8 mouse cellular contexts compared by ENCODE assay signal in genomic region chr11:83556085-83556781, GRCm38 (mm10). TPM values are rescaled to one million over a fixed set of nuclear protein-coding genes. Genes with fewer than 3 reads are reported as not detected.
DNase-seq lines count a peak whose midpoint lies in the region; ATAC-seq and TF ChIP-seq lines count a peak whose summit lies in the region.

No protein-coding gene starts in this region.

- TF ChIP-seq EP300 in stomach, postnatal 0 days (optimal IDR thresholded peaks at IDR 0.05): no peak

- H3K4me1 ChIP-seq in cerebellum, adult 2 months (ENCODE audit: control insufficient read depth, insufficient read depth, low read length): no peaks in the 10 kb centered on the region; the same call in 1 of the 2 replicates
- H3K4me1 ChIP-seq in heart, embryonic 16.5 days (ENCODE audit: control insufficient read depth, insufficient read depth, low read length): no peaks in the 10 kb centered on the region
- 0 out of 2 replicates have a peak, but pooled peaks cover 5% of the 10 kb centered on the region for H3K4me1 ChIP-seq in midbrain, embryonic 13.5 days (replicated peaks)
- H3K4me1 ChIP-seq in stomach, postnatal 0 days (replicated peaks; ENCODE audit: control insufficient read depth, insufficient read depth): no peaks in the 10 kb centered on the region

- H3K4me3 ChIP-seq in cerebellum, adult 2 months (replicated peaks; ENCODE audit: insufficient read depth, low read depth, low read length): no peak overlapping the region
- H3K4me3 ChIP-seq in heart, embryonic 16.5 days (ENCODE audit: low read length): no peak overlapping the region
- no peak overlapping the region for H3K4me3 ChIP-seq in midbrain, embryonic 13.5 days (replicated peaks)
- no peak overlapping the region for H3K4me3 ChIP-seq in stomach, postnatal 0 days (ENCODE audit: low read depth, low read length)

- WGBS in cerebellum, adult 2 months: 24% methylated on average over 8 of the region's 8 CpGs
- WGBS in heart, embryonic 16.5 days: 27% methylated on average over 8 of the region's 8 CpGs
- WGBS in large intestine, adult 2 months: 23% methylated on average over 8 of the region's 8 CpGs
- 32% methylated on average over 8 of the region's 8 CpGs for WGBS in midbrain, embryonic 13.5 days
- WGBS in stomach, postnatal 0 days: 25% methylated on average over 8 of the region's 8 CpGs

- peak; percentile 60; the same call in 1 of the 2 replicates for ATAC-seq in heart, embryonic 16.5 days (replicated peaks; ENCODE audit: extremely low read depth, insufficient read depth, low FRiP score)
- ATAC-seq in midbrain, embryonic 13.5 days: peak; percentile 34; the same call in 1 of the 2 replicates
- ATAC-seq in stomach, postnatal 0 days (ENCODE audit: low FRiP score, low TSS enrichment): peak; percentile 32; the same call in 1 of the 2 replicates

- no peak overlapping the region for H3K27ac ChIP-seq in cerebellum, adult 2 months (ENCODE audit: insufficient read depth, low read length)
- no peak overlapping the region for H3K27ac ChIP-seq in heart, embryonic 16.5 days (ENCODE audit: low read length)
- no peak overlapping the region for H3K27ac ChIP-seq in midbrain, embryonic 13.5 days
- no peak overlapping the region for H3K27ac ChIP-seq in stomach, postnatal 0 days (replicated peaks)

- no peaks in the 10 kb centered on the region for H3K27me3 ChIP-seq in cerebellum, adult 2 months (ENCODE audit: control insufficient read depth, insufficient read depth, low read length)
- no peaks in the 10 kb centered on the region for H3K27me3 ChIP-seq in heart, embryonic 16.5 days (ENCODE audit: control insufficient read depth, insufficient read depth, low read length)
- no peaks in the 10 kb centered on the region for H3K27me3 ChIP-seq in midbrain, embryonic 13.5 days
- no peaks in the 10 kb centered on the region for H3K27me3 ChIP-seq in stomach, postnatal 0 days (ENCODE audit: control insufficient read depth, insufficient read depth, low read length)

- peak; percentile 36; the same call in 1 of the 2 replicates for TF ChIP-seq CTCF in cerebellum, adult 2 months (IDR thresholded peaks at IDR 0.05; ENCODE audit: borderline replicate concordance, insufficient read depth, low read depth, low read length)
- peak; percentile 92 for TF ChIP-seq CTCF in stomach, postnatal 0 days (IDR thresholded peaks at IDR 0.05; ENCODE audit: low read depth)

- TF ChIP-seq POLR2A in cerebellum, adult 2 months (IDR thresholded peaks at IDR 0.05; ENCODE audit: borderline replicate concordance, insufficient read depth, low read length): no peak

- H3K9ac ChIP-seq in heart, embryonic 16.5 days (ENCODE audit: low read length): 0 out of 2 replicates have a peak overlapping the region, but pooled peaks have one; percentile 17
- no peak overlapping the region for H3K9ac ChIP-seq in midbrain, embryonic 13.5 days (replicated peaks)
- no peak overlapping the region for H3K9ac ChIP-seq in stomach, postnatal 0 days (ENCODE audit: low read length)

- no peaks in the 10 kb centered on the region for H3K9me3 ChIP-seq in heart, embryonic 16.5 days (replicated peaks; ENCODE audit: control insufficient read depth, low read length)
- no peaks in the 10 kb centered on the region for H3K9me3 ChIP-seq in midbrain, embryonic 13.5 days
- no peaks in the 10 kb centered on the region for H3K9me3 ChIP-seq in stomach, postnatal 0 days (ENCODE audit: control insufficient read depth, low read length)

- H3K36me3 ChIP-seq in heart, embryonic 16.5 days (ENCODE audit: control insufficient read depth, insufficient read depth): no peaks in the 10 kb centered on the region
- H3K36me3 ChIP-seq in midbrain, embryonic 13.5 days: no peaks in the 10 kb centered on the region
- H3K36me3 ChIP-seq in stomach, postnatal 0 days (ENCODE audit: control insufficient read depth, insufficient read depth, low read length): no peaks in the 10 kb centered on the region

- H3K4me2 ChIP-seq in heart, embryonic 16.5 days (ENCODE audit: low read depth, low read length): no peak overlapping the region
- H3K4me2 ChIP-seq in midbrain, embryonic 13.5 days (replicated peaks): no peak overlapping the region
- no peak overlapping the region for H3K4me2 ChIP-seq in stomach, postnatal 0 days (replicated peaks; ENCODE audit: low read depth)

- peak; percentile 10 for DNase-seq in right cerebral cortex, adult 18-20 months
- no peak for DNase-seq in right cerebral cortex, postnatal 36 days (ENCODE audit: low spot score in 2 of 2)
- peak; percentile 17 to 32 for DNase-seq in cerebellum, adult 2 months
- DNase-seq in large intestine, adult 2 months (ENCODE audit: low read depth, low spot score): peak; percentile 67
- DNase-seq in stomach, postnatal 0 days (ENCODE audit: low spot score): no peak
- no peak for DNase-seq in spleen, adult 12 weeks (ENCODE audit: low spot score)

RNA-seq across cellular contexts. Expression of gene Ccl9, which starts 22.2 kb away (rescaled TPM):
- 0.62 and 0.87 TPM in 2 replicates for polyA plus RNA-seq in cerebellum, adult 2 months (2012; rRNA removed)
- 2.1 and 3.6 TPM in 2 replicates for polyA plus RNA-seq in heart, embryonic 16.5 days (2015; fragmentation: Nextera tagmentation; extraction: Ambion mirVana)
- polyA plus RNA-seq in large intestine, adult 2 months (2012; rRNA removed): 9.1 and 16.9 TPM in 2 replicates
- polyA plus RNA-seq in midbrain, embryonic 13.5 days (2015; fragmentation: Nextera tagmentation; extraction: Ambion mirVana): 1.2 TPM in 2 replicates
- 2.5 and 3.5 TPM in 2 replicates for polyA plus RNA-seq in stomach, postnatal 0 days (2015; fragmentation: Nextera tagmentation; extraction: Ambion mirVana)

RNA-seq across cellular contexts. Expression of gene Ccl5, which starts 25.9 kb away (rescaled TPM):
- polyA plus RNA-seq in cerebellum, adult 2 months (2012; rRNA removed): 0.85 and 1.3 TPM in 2 replicates
- 1.8 and 2.5 TPM in 2 replicates for polyA plus RNA-seq in heart, embryonic 16.5 days (2015; fragmentation: Nextera tagmentation; extraction: Ambion mirVana)
- polyA plus RNA-seq in large intestine, adult 2 months (2012; rRNA removed): 194 and 322 TPM in 2 replicates
- not detected in 2 replicates for polyA plus RNA-seq in midbrain, embryonic 13.5 days (2015; fragmentation: Nextera tagmentation; extraction: Ambion mirVana)
- 0.33 and 1.1 TPM in 2 replicates for polyA plus RNA-seq in stomach, postnatal 0 days (2015; fragmentation: Nextera tagmentation; extraction: Ambion mirVana)

RNA-seq across cellular contexts. Expression of gene Heatr9, which starts 34.3 kb away (rescaled TPM):
- not detected in 2 replicates for polyA plus RNA-seq in cerebellum, adult 2 months (2012; rRNA removed)
- polyA plus RNA-seq in heart, embryonic 16.5 days (2015; fragmentation: Nextera tagmentation; extraction: Ambion mirVana): 0.07 TPM in 1 of 2 replicates, not detected in the other
- 0.04 and 0.05 TPM in 2 replicates for polyA plus RNA-seq in large intestine, adult 2 months (2012; rRNA removed)
- polyA plus RNA-seq in midbrain, embryonic 13.5 days (2015; fragmentation: Nextera tagmentation; extraction: Ambion mirVana): not detected in 2 replicates
- not detected in 2 replicates for polyA plus RNA-seq in stomach, postnatal 0 days (2015; fragmentation: Nextera tagmentation; extraction: Ambion mirVana)

RNA-seq across cellular contexts. Expression of gene Ccl6, which starts 36.7 kb away (rescaled TPM):
- polyA plus RNA-seq in cerebellum, adult 2 months (2012; rRNA removed): 1.0 and 1.7 TPM in 2 replicates
- 5.5 and 7.8 TPM in 2 replicates for polyA plus RNA-seq in heart, embryonic 16.5 days (2015; fragmentation: Nextera tagmentation; extraction: Ambion mirVana)
- 122 and 165 TPM in 2 replicates for polyA plus RNA-seq in large intestine, adult 2 months (2012; rRNA removed)
- 0.67 and 1.0 TPM in 2 replicates for polyA plus RNA-seq in midbrain, embryonic 13.5 days (2015; fragmentation: Nextera tagmentation; extraction: Ambion mirVana)
- 57.9 and 58.5 TPM in 2 replicates for polyA plus RNA-seq in stomach, postnatal 0 days (2015; fragmentation: Nextera tagmentation; extraction: Ambion mirVana)

Comparison
In these comparisons a context has a peak if more than half of its experiments do, and no peak if none do; other contexts are left out.
1. DNase-seq: peak in right cerebral cortex, adult 18-20 months (single experiment), cerebellum, adult 2 months (2 of 2) and large intestine, adult 2 months (single experiment); none in right cerebral cortex, postnatal 36 days (0 of 2), stomach, postnatal 0 days (single experiment) and spleen, adult 12 weeks (single experiment).
2. RNA of gene Ccl5, which starts 25.9 kb away (polyA plus RNA-seq): 194 to 322 TPM in large intestine, adult 2 months; 1.8 to 2.5 TPM in heart, embryonic 16.5 days, 0.33 to 1.1 TPM in stomach, postnatal 0 days, 0.85 to 1.3 TPM in cerebellum, adult 2 months and not detected in midbrain, embryonic 13.5 days; every median in the first group is over 10 times any median in the second.
3. Peak in every context shown above with its lines, with median percentiles within 50 percentile points of each other: ATAC-seq.